Mouse (Mus musculus) spleen, adult 2 months (tissue): ENCODE measurements around the gene St13. TPM values are rescaled to one million over a fixed set of nuclear protein-coding genes. Genes with fewer than 3 reads are reported as not detected.
A peak's percentile ranks its signal among the peaks of the same experiment; 100 is the strongest.

Experiments
- DNase-seq, 2 experiments: peaks; one replicate each; pipeline versions ENCODE4 v3.0.0 to v3.0.0-alpha.2; 2012 to 2021; ENCODE audit warnings: low spot score in 2 of 2, low read depth in 1 of 2
- H3K27ac ChIP-seq: fragments of 200-500 bp; 2 replicates; pipeline ENCODE4 v1.5.1; 2012; ENCODE audit warnings: low read length, inconsistent platforms; ENCODE audit not compliant: insufficient read depth
- H3K27me3 ChIP-seq: fragments of 200-500 bp; 2 replicates; pipeline ENCODE4 v1.6.1; 2012; ENCODE audit warnings: mild to moderate bottlenecking, moderate library complexity, low read length, inconsistent platforms; ENCODE audit not compliant: control insufficient read depth, insufficient read depth
- H3K36me3 ChIP-seq: fragments of 200-500 bp; 2 replicates; pipeline ENCODE4 v1.6.1; 2012; ENCODE audit warnings: mild to moderate bottlenecking, low read length, inconsistent platforms; ENCODE audit not compliant: control insufficient read depth, insufficient read depth
- H3K4me1 ChIP-seq: fragments of 200-500 bp; 2 replicates; pipeline ENCODE4 v1.6.1; 2011; ENCODE audit warnings: inconsistent platforms; ENCODE audit not compliant: control insufficient read depth, insufficient read depth, insufficient read length
- H3K4me3 ChIP-seq: fragments of 200-500 bp; 2 replicates; pipeline ENCODE4 v1.5.1; 2011; ENCODE audit warnings: mild to moderate bottlenecking, inconsistent platforms; ENCODE audit not compliant: insufficient read depth, insufficient read length; ENCODE audit errors: extremely low read depth
- CTCF ChIP-seq: fragments of 200-500 bp; IDR thresholded peaks from 2 replicates; pipeline ENCODE4 v1.5.1; 2011; ENCODE audit warnings: mild to moderate bottlenecking, inconsistent platforms; ENCODE audit not compliant: insufficient read depth, insufficient read length, insufficient replicate concordance; ENCODE audit errors: extremely low read depth
- POLR2A ChIP-seq: fragments of 200-500 bp; IDR thresholded peaks from 2 replicates; pipeline ENCODE4 v1.6.1; 2011; ENCODE audit warnings: low read depth, low read length, inconsistent platforms
- WGBS: fragments of 180-500 bp; shearing (Covaris S2); methylation state at CpG from one replicate; pipeline ENCODE4 v1.1.7; 2018; 5-methylcytosine and 5-hydroxymethylcytosine counted together
- polyA plus RNA-seq: library from polyadenylated mRNA; depleted of rRNA; stranded (reverse); fragments of >200 nt; gene quantifications from 2 replicates; pipeline ENCODE4 v1.2.3, GENCODE M21; 2012

St13 gene
- polyA plus RNA-seq, 1 experiment: 16.2 TPM

- Histone ChIP-seq H3K27me3 (no peaks in the 10 kb centered on the region), H3K4me1 (0 out of 2 replicates have a peak, but pooled peaks cover under 1% of the 10 kb centered on the region), H3K36me3 (peaks cover 23% of the 10 kb centered on the region), H3K27ac (no peak overlapping the region), H3K4me3 (no peak overlapping the region)
- WGBS: 85% methylated on average over 8 of the region's 8 CpGs
- no peak for TF ChIP-seq CTCF
- TF ChIP-seq POLR2A: no peak
- DNase-seq: no peak
Measured at GRCm38 (mm10) chr15:81365246-81365645, 34.6 kb downstream of the St13 start.

- Histone ChIP-seq H3K27me3 (no peaks in the 10 kb centered on the region), H3K4me3 (no peak overlapping the region), H3K27ac (no peak overlapping the region), H3K4me1 (0 out of 2 replicates have a peak, but pooled peaks cover 3% of the 10 kb centered on the region), H3K36me3 (peaks cover 20% of the 10 kb centered on the region)
- no peak for TF ChIP-seq CTCF
- no peak for TF ChIP-seq POLR2A
- no peak for DNase-seq
- 92% methylated on average over 1 of the region's 1 CpGs for WGBS
Measured at GRCm38 (mm10) chr15:81364271-81364670, 35.6 kb downstream of the St13 start.

DNA sequence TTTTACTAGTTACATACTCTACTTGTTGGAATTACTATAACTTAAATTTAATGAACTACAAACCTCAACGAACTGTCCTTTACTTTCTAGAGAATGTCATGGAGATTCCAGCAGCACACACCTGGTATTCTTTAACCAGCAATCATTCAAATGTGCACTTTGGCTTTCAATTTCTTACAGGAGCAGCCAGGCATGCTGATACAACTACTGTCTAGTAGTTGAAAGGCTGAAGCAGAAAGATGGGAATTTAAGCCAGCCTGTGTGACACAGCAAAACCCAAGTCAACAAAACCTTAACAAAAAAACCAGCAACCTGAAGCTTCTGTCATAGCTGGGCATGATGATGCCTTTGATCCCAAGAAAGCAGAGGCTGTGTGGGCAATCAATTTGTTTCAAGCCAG, 37.4 kb downstream of the St13 start:
- no peak overlapping the region for H3K27ac ChIP-seq
- 0 out of 2 replicates have a peak, but pooled peaks cover 3% of the 10 kb centered on the region for H3K4me1 ChIP-seq
- 92% methylated on average over 1 of the region's 1 CpGs for WGBS

GRCm38 (mm10) chr15:81361417-81362015, 38.4 kb downstream of the St13 start:
- WGBS: 46% methylated on average over 10 of the region's 10 CpGs
- no peak for TF ChIP-seq POLR2A
- no peak for TF ChIP-seq CTCF
- Histone ChIP-seq H3K27ac (peak overlapping the region; percentile 52), H3K27me3 (no peaks in the 10 kb centered on the region), H3K36me3 (peaks cover 11% of the 10 kb centered on the region), H3K4me3 (no peak overlapping the region), H3K4me1 (0 out of 2 replicates have a peak, but pooled peaks cover 3% of the 10 kb centered on the region)
- DNase-seq: no peak

More for the DNA sequence above, 37.4 kb downstream of the St13 start:
- H3K4me3 ChIP-seq: no peak overlapping the region
- no peaks in the 10 kb centered on the region for H3K27me3 ChIP-seq
- TF ChIP-seq CTCF: no peak
- no peak for TF ChIP-seq POLR2A
- H3K36me3 ChIP-seq: peaks cover 15% of the 10 kb centered on the region
- DNase-seq: no peak

DNA sequence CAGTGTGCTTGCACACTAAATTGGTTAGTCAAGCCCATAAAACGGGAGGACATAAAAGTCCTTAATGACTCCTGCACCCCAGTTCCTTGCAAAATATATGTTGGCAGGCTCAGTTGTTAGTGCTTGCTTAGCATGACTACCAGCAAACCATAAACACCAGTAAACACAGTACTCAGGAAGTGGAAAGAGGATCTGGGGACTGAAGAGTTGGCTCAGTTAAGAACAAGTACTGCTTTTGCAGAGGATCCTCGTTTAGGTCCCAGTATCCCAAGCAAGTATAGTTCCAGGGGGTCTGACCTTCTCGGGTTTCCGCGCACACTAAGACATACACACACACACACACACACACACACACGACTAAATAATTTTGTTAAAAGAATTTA, 38.9 kb downstream of the St13 start:
- no peak for DNase-seq
- Histone ChIP-seq H3K27me3 (no peaks in the 10 kb centered on the region), H3K4me3 (no peak overlapping the region; the same call in 1 of the 2 replicates), H3K27ac (peak overlapping the region; percentile 52), H3K36me3 (peaks cover 9% of the 10 kb centered on the region), H3K4me1 (0 out of 2 replicates have a peak, but pooled peaks cover 3% of the 10 kb centered on the region)
- no peak for TF ChIP-seq CTCF
- no peak for TF ChIP-seq POLR2A
- WGBS: 19% methylated on average over 6 of the region's 6 CpGs

- H3K4me3 ChIP-seq: peak within 1 kb of the TSS; percentile 78
- TF ChIP-seq POLR2A: peak; percentile 52; the same call in 1 of the 2 replicates
- TF ChIP-seq CTCF: no peak
- peak; percentile 90 to 95 for DNase-seq
- WGBS: under 1% methylated on average over 30 of the region's 30 CpGs
- H3K27ac ChIP-seq: peak within 1 kb of the TSS; percentile 75
- H3K4me1 ChIP-seq: 0 out of 2 replicates have a peak, but pooled peaks cover 3% of the 10 kb centered on the region
- no peaks in the 10 kb centered on the region for H3K27me3 ChIP-seq
- H3K36me3 ChIP-seq: peaks cover 7% of the 10 kb centered on the region
Measured at GRCm38 (mm10) chr15:81360345-81361021, 39.4 kb downstream of the St13 start, which contains the start of gene Slc25a17. TSS of gene Slc25a17 (minus strand) at chr15:81360812.

DNA sequence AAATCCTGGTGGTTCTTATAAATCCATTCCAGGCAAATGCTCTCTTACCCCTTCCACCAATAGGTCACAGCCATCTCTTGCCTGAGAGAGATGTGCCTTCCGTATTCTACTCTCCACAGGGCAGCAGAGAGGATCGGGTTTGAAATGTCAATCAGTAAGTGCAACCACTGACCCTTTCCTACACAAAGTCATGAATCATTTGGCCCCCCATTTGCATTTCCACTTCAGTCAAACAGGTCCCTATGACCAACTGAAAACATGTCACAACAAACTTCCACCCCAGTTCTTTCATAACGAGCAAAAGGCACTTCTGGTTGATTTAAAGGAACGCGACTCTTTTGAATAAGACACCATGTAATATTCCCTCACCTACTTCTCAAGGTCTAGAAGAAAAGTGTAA, 40.5 kb downstream of the St13 start:
- 83% methylated on average over 5 of the region's 5 CpGs for WGBS
- H3K27me3 ChIP-seq: no peaks in the 10 kb centered on the region
- no peak overlapping the region for H3K4me3 ChIP-seq
- TF ChIP-seq CTCF (no peak), POLR2A (no peak)
- peaks cover 1% of the 10 kb centered on the region for H3K36me3 ChIP-seq
- no peak for DNase-seq
- H3K27ac ChIP-seq: no peak overlapping the region
- H3K4me1 ChIP-seq: 0 out of 2 replicates have a peak, but pooled peaks cover 3% of the 10 kb centered on the region
